ENCODE assay signal across 8 mouse cellular contexts in genomic region chr12:17690564-17691281, GRCm38 (mm10). TPM values are rescaled to one million over a fixed set of nuclear protein-coding genes. Genes with fewer than 3 reads are reported as not detected.
DNase-seq lines count a peak whose midpoint lies in the region; ATAC-seq and TF ChIP-seq lines count a peak whose summit lies in the region.

Gene Hpcal1, plus strand, starts transcription at chr12:17690856.

- H3K9me3 ChIP-seq in embryonic facial prominence, embryonic 10.5 days: no peaks in the 10 kb centered on the region
- H3K9me3 ChIP-seq in intestine, postnatal 0 days (ENCODE audit: control insufficient read depth): no peaks in the 10 kb centered on the region
- no peaks in the 10 kb centered on the region for H3K9me3 ChIP-seq in midbrain, embryonic 10.5 days (replicated peaks)

- under 1% methylated on average over 72 of the region's 72 CpGs for WGBS in embryonic facial prominence, embryonic 10.5 days
- under 1% methylated on average over 62 of the region's 72 CpGs for WGBS in intestine, postnatal 0 days
- under 1% methylated on average over 69 of the region's 72 CpGs for WGBS in midbrain, embryonic 10.5 days

- peak within 1 kb of the TSS; percentile 66 for H3K9ac ChIP-seq in intestine, postnatal 0 days (ENCODE audit: low read depth, low read length)

- no peak for TF ChIP-seq CTCF in intestine, postnatal 0 days (IDR thresholded peaks at IDR 0.05; ENCODE audit: low read depth)

- H3K4me2 ChIP-seq in intestine, postnatal 0 days (replicated peaks; ENCODE audit: low read depth): peak within 1 kb of the TSS; percentile 96

- intact Hi-C loops in left cerebral cortex, postnatal 36 days (cut with DNase I): loop anchor here (10.0 kb wide), 1 partner anchor 136 kb away; no protein-coding TSS in a partner anchor

- ATAC-seq in intestine, postnatal 0 days: peak; percentile 91

- peaks cover 9% of the 10 kb centered on the region; the same call in 1 of the 2 replicates for H3K27me3 ChIP-seq in embryonic facial prominence, embryonic 10.5 days (replicated peaks; ENCODE audit: low read depth, poor library complexity, severe bottlenecking)
- H3K27me3 ChIP-seq in intestine, postnatal 0 days (replicated peaks; ENCODE audit: control insufficient read depth, insufficient read depth, low read length): no peaks in the 10 kb centered on the region
- no peaks in the 10 kb centered on the region for H3K27me3 ChIP-seq in midbrain, embryonic 10.5 days (ENCODE audit: low read depth, poor library complexity, severe bottlenecking)

- no peaks in the 10 kb centered on the region for H3K36me3 ChIP-seq in embryonic facial prominence, embryonic 10.5 days (replicated peaks)
- no peaks in the 10 kb centered on the region for H3K36me3 ChIP-seq in intestine, postnatal 0 days (ENCODE audit: control insufficient read depth, insufficient read depth)
- no peaks in the 10 kb centered on the region for H3K36me3 ChIP-seq in midbrain, embryonic 10.5 days

- DNase-seq in adrenal gland, postnatal 14 days: peak; percentile 98
- peak; percentile 97 for DNase-seq in embryonic facial prominence, embryonic 10.5 days (ENCODE audit: low spot score)
- no peak for DNase-seq in gonadal fat pad, adult 2 months (ENCODE audit: low read depth)
- peak; percentile 85 to 87 for DNase-seq in left cerebral cortex, postnatal 36 days (ENCODE audit: low spot score in 2 of 2)
- DNase-seq in midbrain, embryonic 10.5 days (ENCODE audit: low spot score): peak; percentile 96
- peak; percentile 75 to 83 for DNase-seq in right cerebral cortex, postnatal 36 days (ENCODE audit: low spot score in 2 of 2)
- peak; percentile 92 to 98 for DNase-seq in urinary bladder, postnatal 4 days (ENCODE audit: low spot score in 2 of 2)

- peak within 1 kb of the TSS; percentile 89 for H3K27ac ChIP-seq in embryonic facial prominence, embryonic 10.5 days (replicated peaks)
- peak within 1 kb of the TSS; percentile 82 for H3K27ac ChIP-seq in intestine, postnatal 0 days (ENCODE audit: low read depth, low read length)
- H3K27ac ChIP-seq in midbrain, embryonic 10.5 days (replicated peaks): peak within 1 kb of the TSS; percentile 89

- peak within 1 kb of the TSS; percentile 85 for H3K4me3 ChIP-seq in embryonic facial prominence, embryonic 10.5 days
- peak within 1 kb of the TSS; percentile 85 for H3K4me3 ChIP-seq in intestine, postnatal 0 days (ENCODE audit: low read depth, low read length)
- peak within 1 kb of the TSS; percentile 70 for H3K4me3 ChIP-seq in midbrain, embryonic 10.5 days

- peaks cover 54% of the 10 kb centered on the region for H3K4me1 ChIP-seq in embryonic facial prominence, embryonic 10.5 days
- peaks cover 8% of the 10 kb centered on the region; the same call in 1 of the 2 replicates for H3K4me1 ChIP-seq in intestine, postnatal 0 days (replicated peaks; ENCODE audit: control insufficient read depth, insufficient read depth, low read length)
- H3K4me1 ChIP-seq in midbrain, embryonic 10.5 days: peaks cover 50% of the 10 kb centered on the region

RNA-seq across cellular contexts. Expression of gene Hpcal1, which starts in this region (rescaled TPM):
- total RNA-seq in adrenal gland, postnatal 14 days (2021): 26.8 and 33.4 TPM in 2 replicates
- 34.2 and 37.4 TPM in 2 replicates for polyA plus RNA-seq in embryonic facial prominence, embryonic 10.5 days (2016; fragmentation: Nextera tagmentation; extraction: Ambion mirVana)
- polyA plus RNA-seq in gonadal fat pad, adult 2 months (2012; rRNA removed): 136 and 141 TPM in 2 replicates
- polyA plus RNA-seq in intestine, postnatal 0 days (2015; fragmentation: Nextera tagmentation; extraction: Ambion mirVana): 32.3 and 35.4 TPM in 2 replicates
- 10 to 100 TPM; 82.6 to 94.5 TPM for total RNA-seq in left cerebral cortex, postnatal 36 days (2021)
- 41.0 and 41.9 TPM in 2 replicates for polyA plus RNA-seq in midbrain, embryonic 10.5 days (2016; fragmentation: Nextera tagmentation; extraction: Ambion mirVana)
